10 mouse cellular contexts compared by ENCODE assay signal in genomic region chr1:172207111-172207584, GRCm38 (mm10). TPM values are rescaled to one million over a fixed set of nuclear protein-coding genes. Genes with fewer than 3 reads are reported as not detected.
DNase-seq lines count a peak whose midpoint lies in the region; ATAC-seq and TF ChIP-seq lines count a peak whose summit lies in the region.
"Had no signal": no experiment of that assay in that cellular context is flagged by ENCODE, and none has a peak within 500 bp of the region (broad histone marks: within the 10 kb centered on the region; RNA-seq: fewer than 3 reads in every experiment).

No protein-coding gene starts in this region.

- DNase-seq in kidney, postnatal 0 days (ENCODE audit: low spot score): peak; percentile 51
- no peak for DNase-seq in kidney, adult 2 months
- DNase-seq in brain, adult 2 months (ENCODE audit: low read depth, low spot score): peak; percentile 74
- DNase-seq in forebrain, embryonic 11.5 days (ENCODE audit: low spot score): peak; percentile 57
- no peak for DNase-seq in urinary bladder, postnatal 14 days (ENCODE audit: low spot score)
- no peak for DNase-seq in ovary, postnatal 10 days (ENCODE audit: low spot score)

- TF ChIP-seq CTCF in kidney, postnatal 0 days (IDR thresholded peaks at IDR 0.05; ENCODE audit: low read depth): no peak
- TF ChIP-seq CTCF in kidney, adult 2 months (conservative IDR thresholded peaks at IDR 0.05; ENCODE audit: insufficient read depth, insufficient read length, low read depth, low read length): no peak

- peak overlapping the region; percentile 80 for H3K4me2 ChIP-seq in kidney, postnatal 0 days (ENCODE audit: low read length)
- peak overlapping the region; percentile 59; the same call in 1 of the 2 replicates for H3K4me2 ChIP-seq in forebrain, embryonic 11.5 days (ENCODE audit: low read depth, low read length, severe bottlenecking)
- peak overlapping the region; percentile 80 for H3K4me2 ChIP-seq in intestine, embryonic 16.5 days (ENCODE audit: low read depth, low read length)
- H3K4me2 ChIP-seq in midbrain, embryonic 16.5 days (ENCODE audit: low read length): peak overlapping the region; percentile 93

- peak overlapping the region; percentile 60 for H3K4me3 ChIP-seq in kidney, postnatal 0 days (replicated peaks; ENCODE audit: low read depth, low read length)
- H3K4me3 ChIP-seq in kidney, adult 2 months (ENCODE audit: insufficient read depth, low read depth, low read length): no peak overlapping the region
- H3K4me3 ChIP-seq in forebrain, embryonic 11.5 days (ENCODE audit: low read depth, low read length): peak overlapping the region; percentile 85; the same call in 1 of the 2 replicates
- H3K4me3 ChIP-seq in intestine, embryonic 16.5 days (ENCODE audit: low read length): peak overlapping the region; percentile 74; the same call in 1 of the 2 replicates
- H3K4me3 ChIP-seq in midbrain, embryonic 16.5 days (ENCODE audit: low read depth, low read length): peak overlapping the region; percentile 71

- H3K27ac ChIP-seq in kidney, postnatal 0 days: peak overlapping the region; percentile 88
- no peak overlapping the region for H3K27ac ChIP-seq in kidney, adult 2 months (ENCODE audit: insufficient read depth, low read depth, low read length)
- H3K27ac ChIP-seq in forebrain, embryonic 11.5 days (ENCODE audit: low read depth, low read length): peak overlapping the region; percentile 95
- H3K27ac ChIP-seq in intestine, embryonic 16.5 days (ENCODE audit: low read length): peak overlapping the region; percentile 74
- H3K27ac ChIP-seq in midbrain, embryonic 16.5 days (ENCODE audit: low read length): peak overlapping the region; percentile 96

- 6% methylated on average over 7 of the region's 7 CpGs for WGBS in kidney, postnatal 0 days
- 25% methylated on average over 7 of the region's 7 CpGs for WGBS in kidney, adult 2 months
- WGBS in forebrain, embryonic 11.5 days: 14% methylated on average over 7 of the region's 7 CpGs
- whole genome bisulfite sequencing in intestine, embryonic 16.5 days: 18% methylated on average over 7 of the region's 7 CpGs
- WGBS in midbrain, embryonic 16.5 days: 4% methylated on average over 7 of the region's 7 CpGs

- H3K4me1 ChIP-seq in kidney, postnatal 0 days (replicated peaks; ENCODE audit: insufficient read depth, low read length): peaks cover 42% of the 10 kb centered on the region
- peaks cover 27% of the 10 kb centered on the region for H3K4me1 ChIP-seq in kidney, adult 2 months (ENCODE audit: control insufficient read depth, insufficient read depth, low read length)
- peaks cover 33% of the 10 kb centered on the region for H3K4me1 ChIP-seq in forebrain, embryonic 11.5 days (replicated peaks; ENCODE audit: control insufficient read depth, insufficient read depth, low read length)
- H3K4me1 ChIP-seq in intestine, embryonic 16.5 days (ENCODE audit: control insufficient read depth, insufficient read depth, low read length): peaks cover 42% of the 10 kb centered on the region
- peaks cover 43% of the 10 kb centered on the region for H3K4me1 ChIP-seq in midbrain, embryonic 16.5 days (ENCODE audit: control insufficient read depth, insufficient read depth, low read length)

- no peaks in the 10 kb centered on the region for H3K27me3 ChIP-seq in kidney, postnatal 0 days (ENCODE audit: insufficient read depth, low read length)
- H3K27me3 ChIP-seq in kidney, adult 2 months (replicated peaks; ENCODE audit: control insufficient read depth, insufficient read depth, low read length): no peaks in the 10 kb centered on the region
- no peaks in the 10 kb centered on the region for H3K27me3 ChIP-seq in forebrain, embryonic 11.5 days (ENCODE audit: control insufficient read depth, insufficient read depth, low read length)
- no peaks in the 10 kb centered on the region for H3K27me3 ChIP-seq in intestine, embryonic 16.5 days (replicated peaks; ENCODE audit: control insufficient read depth, insufficient read depth, low read length)
- H3K27me3 ChIP-seq in midbrain, embryonic 16.5 days (ENCODE audit: control insufficient read depth, insufficient read depth, low read depth, low read length): no peaks in the 10 kb centered on the region

- no peak for ATAC-seq in kidney, postnatal 0 days (replicated peaks; ENCODE audit: low FRiP score, low read depth)
- ATAC-seq in forebrain, embryonic 11.5 days (replicated peaks; ENCODE audit: low FRiP score): no peak
- peak; percentile 15 for ATAC-seq in intestine, embryonic 16.5 days
- ATAC-seq in midbrain, embryonic 16.5 days: peak; percentile 5; the same call in 1 of the 2 replicates

- peak overlapping the region; percentile 80; the same call in 1 of the 2 replicates for H3K9ac ChIP-seq in kidney, postnatal 0 days (ENCODE audit: low read depth, low read length)
- H3K9ac ChIP-seq in forebrain, embryonic 11.5 days (ENCODE audit: low read length): peak overlapping the region; percentile 93
- H3K9ac ChIP-seq in intestine, embryonic 16.5 days (ENCODE audit: low read depth, low read length): peak overlapping the region; percentile 32; the same call in 1 of the 2 replicates
- peak overlapping the region; percentile 91 for H3K9ac ChIP-seq in midbrain, embryonic 16.5 days (ENCODE audit: low read depth, low read length)

- no peaks in the 10 kb centered on the region for H3K9me3 ChIP-seq in kidney, postnatal 0 days (replicated peaks; ENCODE audit: low read length)
- no peaks in the 10 kb centered on the region for H3K9me3 ChIP-seq in forebrain, embryonic 11.5 days (ENCODE audit: control insufficient read depth, low read length)
- H3K9me3 ChIP-seq in intestine, embryonic 16.5 days (ENCODE audit: control insufficient read depth, low read length): no peaks in the 10 kb centered on the region
- H3K9me3 ChIP-seq in midbrain, embryonic 16.5 days (replicated peaks; ENCODE audit: control insufficient read depth, low read length, poor library complexity, severe bottlenecking): no peaks in the 10 kb centered on the region
- H3K9me3 ChIP-seq: G1E had no signal

- no peak for TF ChIP-seq POLR2A in kidney, adult 2 months (IDR thresholded peaks at IDR 0.05; ENCODE audit: low read depth, low read length)

- no peaks in the 10 kb centered on the region for H3K36me3 ChIP-seq in kidney, postnatal 0 days (ENCODE audit: insufficient read depth, low read length)
- H3K36me3 ChIP-seq in kidney, adult 2 months (ENCODE audit: control insufficient read depth, insufficient read depth, low read length): no peaks in the 10 kb centered on the region
- no peaks in the 10 kb centered on the region for H3K36me3 ChIP-seq in forebrain, embryonic 11.5 days (ENCODE audit: control insufficient read depth, insufficient read depth, low read length)
- H3K36me3 ChIP-seq in intestine, embryonic 16.5 days (ENCODE audit: control insufficient read depth, insufficient read depth, low read length): no peaks in the 10 kb centered on the region
- no peaks in the 10 kb centered on the region for H3K36me3 ChIP-seq in midbrain, embryonic 16.5 days (ENCODE audit: control insufficient read depth, insufficient read depth, low read length)

RNA-seq across cellular contexts. Expression of gene Pea15a, which starts 0.5 kb away (rescaled TPM):
- 91.8 and 103 TPM in 2 replicates for polyA plus RNA-seq in kidney, postnatal 0 days (2015; fragmentation: Nextera tagmentation; extraction: Ambion mirVana)
- 52.1 and 58.7 TPM in 2 replicates for polyA plus RNA-seq in kidney, adult 2 months (2012; rRNA removed)
- polyA plus RNA-seq in forebrain, embryonic 11.5 days (2014; fragmentation: Nextera tagmentation; extraction: Ambion mirVana): 371 and 409 TPM in 2 replicates
- polyA plus RNA-seq in intestine, embryonic 16.5 days (2015; fragmentation: Nextera tagmentation; extraction: Ambion mirVana): 80.2 and 81.3 TPM in 2 replicates
- 460 and 525 TPM in 2 replicates for polyA plus RNA-seq in midbrain, embryonic 16.5 days (2015; fragmentation: Nextera tagmentation; extraction: Ambion mirVana)

RNA-seq across cellular contexts. Expression of gene Casq1, which starts 12.5 kb away (rescaled TPM):
- polyA plus RNA-seq in kidney, postnatal 0 days (2015; fragmentation: Nextera tagmentation; extraction: Ambion mirVana): 2.4 and 3.1 TPM in 2 replicates
- 0.29 and 27.1 TPM in 2 replicates for polyA plus RNA-seq in kidney, adult 2 months (2012; rRNA removed)
- 1.1 and 2.0 TPM in 2 replicates for polyA plus RNA-seq in forebrain, embryonic 11.5 days (2014; fragmentation: Nextera tagmentation; extraction: Ambion mirVana)
- polyA plus RNA-seq in intestine, embryonic 16.5 days (2015; fragmentation: Nextera tagmentation; extraction: Ambion mirVana): 24.1 and 24.6 TPM in 2 replicates
- polyA plus RNA-seq in midbrain, embryonic 16.5 days (2015; fragmentation: Nextera tagmentation; extraction: Ambion mirVana): 1.8 and 2.2 TPM in 2 replicates
- polyA plus RNA-seq: G1E had no signal

RNA-seq across cellular contexts. Expression of gene Atp1a4, which starts 51.1 kb away (rescaled TPM):
- polyA plus RNA-seq in kidney, postnatal 0 days (2015; fragmentation: Nextera tagmentation; extraction: Ambion mirVana): not detected in 2 replicates
- 0.09 and 0.11 TPM in 2 replicates for polyA plus RNA-seq in kidney, adult 2 months (2012; rRNA removed)
- 0.08 TPM in 1 of 2 replicates, not detected in the other for polyA plus RNA-seq in forebrain, embryonic 11.5 days (2014; fragmentation: Nextera tagmentation; extraction: Ambion mirVana)
- polyA plus RNA-seq in intestine, embryonic 16.5 days (2015; fragmentation: Nextera tagmentation; extraction: Ambion mirVana): not detected in 2 replicates
- not detected in 2 replicates for polyA plus RNA-seq in midbrain, embryonic 16.5 days (2015; fragmentation: Nextera tagmentation; extraction: Ambion mirVana)
- polyA plus RNA-seq: G1E; small intestine, adult 2 months had no signal

RNA-seq across cellular contexts. Expression of gene Igsf8, which starts 54.3 kb away (rescaled TPM):
- 39.0 and 43.0 TPM in 2 replicates for polyA plus RNA-seq in kidney, postnatal 0 days (2015; fragmentation: Nextera tagmentation; extraction: Ambion mirVana)
- 54.3 and 57.7 TPM in 2 replicates for polyA plus RNA-seq in kidney, adult 2 months (2012; rRNA removed)
- polyA plus RNA-seq in forebrain, embryonic 11.5 days (2014; fragmentation: Nextera tagmentation; extraction: Ambion mirVana): 104 and 122 TPM in 2 replicates
- polyA plus RNA-seq in intestine, embryonic 16.5 days (2015; fragmentation: Nextera tagmentation; extraction: Ambion mirVana): 43.1 and 45.2 TPM in 2 replicates
- 63.9 and 64.0 TPM in 2 replicates for polyA plus RNA-seq in midbrain, embryonic 16.5 days (2015; fragmentation: Nextera tagmentation; extraction: Ambion mirVana)

RNA-seq across cellular contexts. Expression of gene Dcaf8, which starts 59.3 kb away (rescaled TPM):
- 110 and 123 TPM in 2 replicates for polyA plus RNA-seq in kidney, postnatal 0 days (2015; fragmentation: Nextera tagmentation; extraction: Ambion mirVana)
- 93.4 and 95.1 TPM in 2 replicates for polyA plus RNA-seq in kidney, adult 2 months (2012; rRNA removed)
- 116 and 118 TPM in 2 replicates for polyA plus RNA-seq in forebrain, embryonic 11.5 days (2014; fragmentation: Nextera tagmentation; extraction: Ambion mirVana)
- 93.2 and 102 TPM in 2 replicates for polyA plus RNA-seq in intestine, embryonic 16.5 days (2015; fragmentation: Nextera tagmentation; extraction: Ambion mirVana)
- polyA plus RNA-seq in midbrain, embryonic 16.5 days (2015; fragmentation: Nextera tagmentation; extraction: Ambion mirVana): 84.7 and 84.9 TPM in 2 replicates

Comparison
In these comparisons a context has a peak if more than half of its experiments do, and no peak if none do; other contexts are left out.
1. DNase-seq: peak in kidney, postnatal 0 days (single experiment), brain, adult 2 months (single experiment) and forebrain, embryonic 11.5 days (single experiment); none in kidney, adult 2 months (single experiment), urinary bladder, postnatal 14 days (single experiment) and ovary, postnatal 10 days (single experiment).
2. ATAC-seq: peak in intestine, embryonic 16.5 days (single experiment) and midbrain, embryonic 16.5 days (single experiment); none in kidney, postnatal 0 days (single experiment) and forebrain, embryonic 11.5 days (single experiment).
3. H3K9ac ChIP-seq: peak in every context shown above with its lines; median percentile 93 in forebrain, embryonic 11.5 days; 91 in midbrain, embryonic 16.5 days; 80 in kidney, postnatal 0 days; 32 in intestine, embryonic 16.5 days.
4. Peak in every context shown above with its lines, with median percentiles within 50 percentile points of each other: H3K4me2 ChIP-seq.